Mouse (Mus musculus) erythroid progenitor cell, adult 5-6 weeks (primary cell): Measurements from ENCODE around the gene Hat1. TPM values are rescaled to one million over a fixed set of nuclear protein-coding genes. Genes with fewer than 3 reads are reported as not detected.
"Not testable (repeated sequence)": the region's sequence is repeated elsewhere in the genome, so short reads cannot be mapped to it uniquely, and the experiment has no call there.

Experiments
- ATAC-seq: replicated peaks from 2 replicates; pipeline ENCODE4 v1.8.0; 2016; ENCODE audit warnings: moderate number of reproducible peaks, mild to moderate bottlenecking, moderate TSS enrichment, inconsistent platforms; ENCODE audit not compliant: poor library complexity, low FRiP score, severe bottlenecking
- total RNA-seq, 2 experiments: library from RNA; stranded (forward) in 1 of 2; stranded (reverse) in 1 of 2; fragments of 150-400 nt in 1 of 2; fragments of 186-747, 209-891 nt in 1 of 2; gene quantifications; 2 replicates each; pipeline versions ENCODE4 v1.2.3 to v1.2.4; 2015 to 2017; ENCODE audit warnings: low replicate concordance in 2 of 2

Hat1 gene
- total RNA-seq (2015; ENCODE audit: low replicate concordance) (85.9 and 159 TPM in 2 replicates), total RNA-seq (2017; ENCODE audit: low replicate concordance) (84.1 and 89.0 TPM in 2 replicates)

GRCm38 (mm10) chr2:71388951-71389763 is at the start of gene Hat1:
Gene Hat1, plus strand, starts transcription at chr2:71388958.
- peak; percentile 100 for ATAC-seq

- ATAC-seq = no peak
These were observed 48.6 kb upstream of the Hat1 start for GRCm38 (mm10) chr2:71340126-71340525.

GRCm38 (mm10) chr2:71343884-71344640 is 44.7 kb upstream of the Hat1 start:
- no peak for ATAC-seq

DNA sequence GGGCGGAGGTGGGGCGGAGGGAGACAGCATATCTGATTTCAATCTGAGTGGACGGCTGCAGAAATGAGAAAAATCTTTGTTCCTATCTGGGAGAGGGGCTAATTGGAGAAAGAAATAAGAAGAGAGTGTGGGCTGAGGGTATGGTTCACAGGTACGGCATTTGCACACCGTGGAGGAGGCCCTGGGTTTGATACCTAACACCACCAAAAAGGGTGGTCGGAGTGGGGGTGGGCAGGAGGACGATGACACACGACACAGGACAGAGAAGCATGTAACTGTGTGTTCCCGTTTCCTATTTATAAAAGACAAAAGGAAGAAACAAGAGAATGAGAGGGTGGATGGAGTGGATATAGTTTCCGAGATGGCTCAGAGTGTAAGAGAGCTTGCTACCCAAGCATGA is 41.6 kb upstream of the Hat1 start:
- ATAC-seq = no peak

- ATAC-seq = no peak
These were observed 40.8 kb upstream of the Hat1 start for GRCm38 (mm10) chr2:71347732-71348490.

GRCm38 (mm10) chr2:71349511-71349910 is 39.2 kb upstream of the Hat1 start:
- ATAC-seq = no peak

- ATAC-seq = no peak
These were observed 38.6 kb upstream of the Hat1 start for GRCm38 (mm10) chr2:71350181-71350580.

DNA sequence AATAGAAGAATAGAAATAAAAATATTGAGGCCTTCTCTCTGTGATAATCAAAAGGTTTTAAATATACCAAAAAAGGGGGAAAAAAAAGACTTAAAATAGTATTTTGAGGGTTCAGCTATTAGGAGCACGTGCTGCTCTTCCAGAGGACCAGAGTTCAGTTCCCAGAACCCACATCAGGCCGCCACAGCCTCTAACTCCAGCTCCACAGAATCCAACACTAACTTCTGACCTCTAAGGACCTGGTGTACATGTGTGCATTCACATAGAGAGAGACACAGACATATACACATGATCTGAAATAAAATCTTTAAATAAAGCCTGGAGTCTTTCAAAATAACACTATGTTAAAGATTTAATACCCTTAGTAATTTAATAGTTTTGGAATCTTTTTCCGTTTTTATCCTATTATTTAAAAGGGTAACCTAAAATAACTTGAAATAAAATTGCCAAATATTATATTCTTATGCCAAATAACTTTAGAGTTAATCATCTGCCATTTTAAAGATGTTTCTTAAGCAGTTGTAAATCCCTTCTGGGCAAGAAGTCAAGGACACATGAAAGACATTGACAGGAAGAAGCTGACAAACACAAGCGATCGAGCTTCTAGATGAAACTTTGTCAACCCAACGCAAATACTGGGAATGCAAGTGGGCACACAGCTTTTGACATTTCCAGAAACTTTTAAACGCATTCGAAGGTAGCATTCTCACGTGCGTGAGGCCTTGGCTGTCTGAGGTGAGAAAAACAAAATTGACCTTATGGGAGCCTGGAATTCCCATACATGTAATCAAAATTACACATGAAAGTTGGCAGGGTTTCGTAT is 37.6 kb upstream of the Hat1 start:
- no peak for ATAC-seq

GRCm38 (mm10) chr2:71351727-71351987 is 37.1 kb upstream of the Hat1 start:
- no peak for ATAC-seq

DNA sequence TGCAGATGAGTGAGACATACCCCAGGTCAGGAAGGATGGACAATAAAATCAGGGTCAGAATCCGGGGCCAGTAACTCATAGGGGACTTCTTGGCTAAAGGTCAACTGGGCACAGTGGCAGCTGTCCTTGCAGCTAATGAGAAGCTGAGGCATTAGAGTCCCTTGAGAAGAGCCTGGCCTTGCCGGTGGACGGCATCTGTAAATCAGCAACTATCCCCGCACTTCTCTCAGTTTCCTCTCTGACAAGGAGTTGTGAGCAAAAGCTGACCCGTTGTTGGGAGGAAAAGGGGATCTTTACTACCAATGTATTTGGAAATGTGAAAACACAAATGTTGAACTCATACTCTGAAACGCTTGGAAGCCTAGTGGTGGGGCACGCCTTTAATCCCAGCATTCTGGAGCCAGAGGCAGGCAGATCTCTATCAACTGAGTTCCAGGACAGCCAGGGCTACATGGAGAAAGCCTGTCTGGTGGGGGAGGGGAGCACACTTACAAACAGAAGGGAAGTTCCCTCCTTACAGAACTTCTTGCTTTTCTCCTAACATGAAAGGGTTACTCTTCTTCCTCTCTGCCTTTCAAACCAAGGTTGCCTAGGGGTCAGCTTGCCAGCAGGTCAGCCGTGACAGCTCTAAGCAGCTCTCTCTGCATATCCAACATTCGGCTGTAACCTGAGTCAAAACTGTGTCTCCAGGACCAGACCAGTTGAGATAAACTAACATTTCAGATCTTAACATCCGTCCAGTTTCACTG is 35.3 kb upstream of the Hat1 start:
- no peak for ATAC-seq

DNA sequence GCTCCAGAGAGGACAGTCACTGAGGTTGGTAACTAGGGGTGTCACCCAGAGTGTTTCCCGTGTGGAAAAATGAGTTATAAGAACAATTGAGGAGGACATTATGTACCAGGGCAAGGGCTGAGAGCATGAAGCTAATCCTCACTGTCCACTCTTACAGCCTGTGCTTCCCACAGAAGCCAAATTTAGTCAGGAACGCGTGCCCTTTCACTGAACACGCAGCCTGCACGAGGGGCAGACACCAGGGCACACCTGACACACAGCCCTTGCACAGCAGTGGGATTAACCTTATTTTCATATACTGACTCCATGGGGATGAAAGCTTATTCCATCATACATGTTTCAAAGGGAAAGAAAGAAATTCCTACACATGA is 34.7 kb upstream of the Hat1 start:
- no peak for ATAC-seq

GRCm38 (mm10) chr2:71358347-71358746 is 30.4 kb upstream of the Hat1 start:
- ATAC-seq = no peak

GRCm38 (mm10) chr2:71360192-71360591 is 28.6 kb upstream of the Hat1 start:
- no peak for ATAC-seq

DNA sequence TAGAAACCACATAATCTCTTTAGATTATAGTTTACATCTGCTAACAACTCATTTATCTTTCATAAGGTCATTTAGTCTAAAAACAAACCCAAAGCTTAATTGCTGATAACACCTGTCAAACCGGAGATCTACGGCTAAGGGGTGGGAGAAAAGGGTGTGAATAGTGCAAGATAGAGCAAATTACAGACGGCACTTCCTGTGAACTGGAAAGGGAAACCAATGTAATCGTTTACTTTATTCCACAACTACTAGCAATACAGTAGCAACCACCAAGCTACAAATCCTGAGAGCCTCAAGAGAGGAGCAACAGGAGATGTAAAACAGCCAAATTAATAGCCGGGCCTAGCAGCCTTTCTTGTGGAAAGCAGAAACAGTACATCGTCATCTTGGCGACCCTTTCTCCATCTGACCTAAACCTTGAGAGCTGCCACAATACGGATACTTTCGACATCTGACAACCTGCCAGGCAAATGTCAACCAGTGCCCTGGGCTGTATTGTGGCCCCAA is 22.1 kb upstream of the Hat1 start:
- ATAC-seq = no peak

- peak; percentile 98 for ATAC-seq
These were observed 21.5 kb upstream of the Hat1 start, which contains the start of gene Slc25a12 for GRCm38 (mm10) chr2:71367125-71367880. Gene Slc25a12, minus strand, starts transcription at chr2:71367749.

DNA sequence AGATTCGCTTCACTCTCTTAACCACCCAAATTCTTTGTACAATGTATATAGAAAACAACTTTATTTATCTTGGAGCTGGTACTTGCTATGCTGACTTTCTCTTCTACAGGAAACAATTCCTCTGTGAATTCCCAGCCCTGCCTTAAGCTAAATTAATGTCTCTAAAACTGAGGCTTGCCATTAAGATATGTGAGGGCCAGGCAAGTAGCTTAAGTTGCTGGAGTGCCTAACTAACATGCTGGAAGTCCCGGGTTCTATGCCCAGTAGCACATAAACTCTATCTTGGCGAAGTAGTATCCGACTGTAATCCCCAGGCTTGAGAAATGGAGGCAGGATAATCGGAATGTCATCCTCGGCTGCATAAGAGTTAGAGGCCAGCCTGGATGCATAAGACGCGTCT is 20.7 kb upstream of the Hat1 start:
- peak; percentile 6; the same call in 1 of the 2 replicates for ATAC-seq

DNA sequence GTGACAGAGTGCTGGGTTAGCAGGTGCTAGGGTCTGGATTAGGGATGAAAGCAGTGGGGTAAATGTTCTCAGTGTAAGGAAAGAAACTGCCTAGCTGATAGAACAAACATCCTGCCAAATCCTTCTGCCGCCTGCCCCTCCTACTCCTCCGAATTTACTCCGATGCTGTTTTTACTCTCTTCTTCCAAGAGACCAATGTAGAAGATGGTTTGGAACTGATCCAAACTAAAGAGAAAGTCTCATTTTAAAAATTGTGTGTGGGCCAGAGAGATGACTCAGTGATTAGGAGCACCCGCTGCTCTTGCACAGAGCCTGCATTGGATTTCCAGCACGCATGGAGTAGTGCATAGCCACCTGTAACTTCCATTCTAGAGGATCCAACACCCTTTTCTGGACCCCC is 17.0 kb upstream of the Hat1 start:
- no peak for ATAC-seq

DNA sequence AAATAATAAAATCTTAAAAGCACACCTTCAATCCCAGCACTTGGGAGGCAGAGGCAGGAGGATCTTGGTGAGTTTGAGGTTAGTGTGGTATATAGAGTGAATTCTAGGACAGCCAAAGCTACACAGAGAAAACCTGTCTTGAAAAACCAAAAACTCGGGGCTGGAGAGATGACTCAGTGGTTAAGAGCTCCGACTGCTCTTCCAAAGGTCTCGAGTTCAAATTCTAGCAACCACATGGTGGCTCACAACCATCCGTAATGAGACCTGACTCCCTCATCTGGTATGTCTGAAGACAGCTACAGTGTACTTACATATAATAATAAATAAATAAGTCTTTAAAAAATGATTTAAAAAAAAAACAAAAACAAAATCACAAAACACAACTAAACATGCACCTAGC is 16.5 kb upstream of the Hat1 start:
- not testable (repeated sequence) for ATAC-seq
